Mouse (Mus musculus) small intestine, adult 2 months (tissue): Measurements from ENCODE around the gene Rps7.

ENCODE experiments used
- CTCF ChIP-seq: fragments of 200-500 bp; IDR thresholded peaks from 2 replicates; pipeline ENCODE4 v1.5.1; 2012; ENCODE audit warnings: low read depth, mild to moderate bottlenecking, control low read depth, inconsistent platforms, low read length, moderate library complexity, mixed read lengths; ENCODE audit not compliant: insufficient replicate concordance, insufficient read length; ENCODE audit errors: extremely low read depth
- POLR2A ChIP-seq: fragments of 200-500 bp; IDR thresholded peaks from 2 replicates; pipeline ENCODE4 v1.6.1; 2012; ENCODE audit warnings: low read depth, mild to moderate bottlenecking, control low read depth, inconsistent platforms, low read length, moderate library complexity

- TF ChIP-seq POLR2A (no peak), CTCF (no peak)
These were observed 48.9 kb upstream of the Rps7 start for GRCm38 (mm10) chr12:28684674-28685073.
